Mouse (Mus musculus) CD4-positive, CD25-positive, alpha-beta regulatory T cell, adult 2 months (primary cell): ENCODE data around the gene Postn.

Experiments used
- DNase-seq: peaks from one replicate; pipeline ENCODE4 v3.0.0-alpha.2; 2012; ENCODE audit warnings: low read depth, low spot score

Gene Postn

DNA sequence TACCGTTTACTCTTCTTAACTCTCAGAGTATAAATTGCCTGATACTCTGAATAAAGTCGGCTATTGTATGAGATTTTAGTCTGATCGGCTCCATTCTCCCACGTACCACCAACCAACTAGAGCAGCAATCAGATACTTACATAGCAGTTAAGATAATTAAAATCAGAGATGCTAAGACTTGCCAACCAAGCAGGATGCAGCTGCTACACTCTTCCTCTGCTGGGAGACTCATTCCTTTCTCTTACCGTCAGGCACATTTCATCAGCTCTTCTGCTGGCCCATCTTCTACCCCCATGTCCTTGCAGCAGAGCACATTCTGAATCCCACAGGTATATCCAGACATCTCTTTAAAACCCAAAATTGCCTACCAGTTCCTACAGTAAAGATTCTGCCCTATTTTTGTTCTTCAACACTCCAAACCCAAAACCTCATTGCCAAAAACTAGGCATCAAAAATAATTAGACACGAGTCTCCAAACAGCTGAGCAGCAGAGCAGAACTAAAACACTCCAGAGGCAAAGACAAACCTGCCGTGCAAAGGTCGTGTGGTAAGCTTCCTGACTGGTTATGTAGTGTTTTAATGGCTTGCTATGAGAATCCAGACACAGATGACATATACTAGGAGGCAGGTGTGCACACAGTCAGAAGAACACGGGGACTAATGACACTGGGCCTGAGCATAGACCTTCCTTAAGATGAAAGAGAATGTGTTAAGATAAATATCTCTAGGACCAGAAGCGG, 59.5 kb downstream of the Postn start:
- DNase-seq = no peak

- DNase-seq = no peak
Observed at GRCm38 (mm10) chr3:54420983-54421382, 60.1 kb downstream of the Postn start.

- peak; percentile 38 for DNase-seq
Observed at GRCm38 (mm10) chr3:54421666-54422065, 60.8 kb downstream of the Postn start.

- DNase-seq = no peak
Observed at GRCm38 (mm10) chr3:54424146-54424545, 63.2 kb downstream of the Postn start.

DNA sequence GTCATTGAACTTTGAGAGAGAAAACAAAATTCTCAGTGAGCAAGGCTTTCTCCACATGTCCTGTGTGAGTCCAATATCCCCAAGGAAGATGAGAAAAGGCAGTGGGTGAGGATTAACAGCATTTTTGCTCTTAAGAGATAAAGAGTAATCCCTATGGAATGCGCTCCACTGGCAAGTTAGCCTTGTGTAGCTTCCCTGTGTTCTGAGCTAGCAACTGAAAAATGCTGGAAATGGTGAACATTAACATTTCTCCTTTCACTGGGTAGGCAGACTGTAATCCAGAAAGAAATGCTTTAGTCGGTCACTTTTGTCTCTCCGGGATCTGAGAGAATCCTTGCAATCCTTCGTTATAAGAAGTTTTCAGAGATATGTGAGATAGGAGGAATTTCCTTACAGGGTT, 70.8 kb downstream of the Postn start:
- DNase-seq = no peak

GRCm38 (mm10) chr3:54432167-54432566, 71.3 kb downstream of the Postn start:
- DNase-seq = no peak

GRCm38 (mm10) chr3:54432605-54433004, 71.7 kb downstream of the Postn start:
- DNase-seq = no peak

DNA sequence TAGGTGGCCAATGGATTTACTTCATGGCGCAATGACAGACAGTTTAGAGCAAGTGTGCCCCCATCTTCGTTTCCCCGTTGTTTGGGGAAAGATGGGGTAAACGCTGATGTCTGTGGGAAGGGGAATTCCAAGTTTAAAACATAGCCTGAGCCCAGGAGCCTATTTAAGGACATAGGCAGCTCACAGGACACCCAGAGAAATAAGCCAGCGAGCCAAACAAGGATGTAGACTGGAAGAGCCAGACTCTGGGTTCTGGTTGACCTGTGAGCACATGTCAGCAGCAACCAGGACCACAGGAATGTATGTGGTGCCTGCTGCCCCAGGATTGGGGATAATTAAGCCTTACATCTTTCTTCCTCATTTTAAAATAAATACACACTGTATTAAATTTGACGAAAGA, 73.7 kb downstream of the Postn start:
- no peak for DNase-seq

GRCm38 (mm10) chr3:54436373-54436964, 75.6 kb downstream of the Postn start:
- DNase-seq = no peak
